Mouse (Mus musculus) embryo, embryonic 11.5 days (tissue): ENCODE measurements around the gene Mepe.

ENCODE experiments used
- DNase-seq: peaks from one replicate; pipeline ENCODE4 v3.0.0-alpha.2; 2012; ENCODE audit warnings: low read depth, low spot score

Gene Mepe

GRCm38 (mm10) chr5:104325029-104325428 lies at the start of gene Mepe:
Gene Mepe, plus strand, starts transcription at chr5:104325329.
- DNase-seq: no peak

- no peak for DNase-seq
Measured at GRCm38 (mm10) chr5:104294201-104294600, 30.9 kb upstream of the Mepe start.

GRCm38 (mm10) chr5:104298994-104299393 lies 26.1 kb upstream of the Mepe start, which contains the start of gene Ibsp:
Gene Ibsp, plus strand, starts transcription at chr5:104299171.
- DNase-seq: no peak

GRCm38 (mm10) chr5:104314073-104314472 lies 11.1 kb upstream of the Mepe start:
- no peak for DNase-seq

- DNase-seq: no peak
Measured at GRCm38 (mm10) chr5:104326884-104327283, 1.8 kb downstream of the Mepe start.

- DNase-seq: no peak
Measured at GRCm38 (mm10) chr5:104327389-104327788, 2.3 kb downstream of the Mepe start.

GRCm38 (mm10) chr5:104327876-104328275 lies 2.7 kb downstream of the Mepe start:
- no peak for DNase-seq

- DNase-seq: no peak
Measured at GRCm38 (mm10) chr5:104328317-104328850, 3.3 kb downstream of the Mepe start.

- no peak for DNase-seq
Measured at GRCm38 (mm10) chr5:104329381-104329780, 4.3 kb downstream of the Mepe start.

- DNase-seq: no peak
Measured at GRCm38 (mm10) chr5:104330088-104330487, 5.0 kb downstream of the Mepe start.

- no peak for DNase-seq
Measured at GRCm38 (mm10) chr5:104332296-104332695, 7.2 kb downstream of the Mepe start.

- DNase-seq: peak; percentile 44
Measured at GRCm38 (mm10) chr5:104333231-104333640, 8.1 kb downstream of the Mepe start.

- no peak for DNase-seq
Measured at GRCm38 (mm10) chr5:104333643-104334042, 8.5 kb downstream of the Mepe start.

GRCm38 (mm10) chr5:104334516-104334915 lies 9.4 kb downstream of the Mepe start:
- DNase-seq: no peak

- no peak for DNase-seq
Measured at GRCm38 (mm10) chr5:104335962-104336361, 10.8 kb downstream of the Mepe start.

GRCm38 (mm10) chr5:104337491-104337890 lies 12.4 kb downstream of the Mepe start:
- no peak for DNase-seq

- DNase-seq: no peak
Measured at GRCm38 (mm10) chr5:104339009-104339408, 13.9 kb downstream of the Mepe start.

GRCm38 (mm10) chr5:104339706-104340512 lies 14.8 kb downstream of the Mepe start:
- DNase-seq: peak; percentile 51

GRCm38 (mm10) chr5:104340513-104340829 lies 15.3 kb downstream of the Mepe start:
- no peak for DNase-seq

GRCm38 (mm10) chr5:104342881-104343280 lies 17.8 kb downstream of the Mepe start:
- no peak for DNase-seq

- DNase-seq: no peak
Measured at GRCm38 (mm10) chr5:104344526-104345240, 19.6 kb downstream of the Mepe start.

GRCm38 (mm10) chr5:104345241-104345630 lies 20.1 kb downstream of the Mepe start:
- no peak for DNase-seq

GRCm38 (mm10) chr5:104351041-104351440 lies 25.9 kb downstream of the Mepe start:
- DNase-seq: no peak
